Comparison of ENCODE assay signal across 11 mouse cellular contexts in genomic region chr11:4968376-4968775, GRCm38 (mm10). TPM values are rescaled to one million over a fixed set of nuclear protein-coding genes. Genes with fewer than 3 reads are reported as not detected.
DNase-seq lines count a peak whose midpoint lies in the region; ATAC-seq and TF ChIP-seq lines count a peak whose summit lies in the region.
"Had no signal": no experiment of that assay in that cellular context is flagged by ENCODE, and none has a peak within 500 bp of the region (broad histone marks: within the 10 kb centered on the region; RNA-seq: fewer than 3 reads in every experiment).

No protein-coding gene starts in this region.

- H3K4me3 ChIP-seq in lung, embryonic 16.5 days (ENCODE audit: low read length) = no peak overlapping the region
- H3K4me3 ChIP-seq in lung, adult 2 months (replicated peaks; ENCODE audit: extremely low read depth, low read depth, low read length) = no peak overlapping the region
- H3K4me3 ChIP-seq: erythroblast, embryonic 14.5 days; neural tube, embryonic 12.5 days had no signal

- TF ChIP-seq POLR2A in lung, adult 2 months (IDR thresholded peaks at IDR 0.05; ENCODE audit: borderline replicate concordance, extremely low read depth, low read depth, low read length) = no peak

- H3K4me1 ChIP-seq in lung, embryonic 16.5 days (replicated peaks; ENCODE audit: control insufficient read depth, insufficient read depth, low read length) = no peaks in the 10 kb centered on the region
- 0 out of 2 replicates have a peak, but pooled peaks cover under 1% of the 10 kb centered on the region for H3K4me1 ChIP-seq in lung, adult 2 months (ENCODE audit: control insufficient read depth, insufficient read depth, low read length)

- H3K4me2 ChIP-seq in lung, embryonic 16.5 days (ENCODE audit: low read depth, low read length) = no peak overlapping the region
- H3K4me2 ChIP-seq: neural tube, embryonic 12.5 days had no signal

- 0 out of 2 replicates have a peak overlapping the region, but pooled peaks have one; percentile 12 for H3K27ac ChIP-seq in lung, embryonic 16.5 days (ENCODE audit: low read length)
- H3K27ac ChIP-seq: neural tube, embryonic 12.5 days had no signal

- H3K9ac ChIP-seq in lung, embryonic 16.5 days (ENCODE audit: low read length) = no peak overlapping the region
- H3K9ac ChIP-seq: neural tube, embryonic 12.5 days had no signal

- H3K36me3 ChIP-seq in lung, embryonic 16.5 days (ENCODE audit: control insufficient read depth, insufficient read depth, low read length) = no peaks in the 10 kb centered on the region
- H3K36me3 ChIP-seq: neural tube, embryonic 12.5 days had no signal

- no peak for TF ChIP-seq CTCF in lung, adult 2 months (IDR thresholded peaks at IDR 0.05; ENCODE audit: insufficient read depth, low read length)

- DNase-seq in heart, postnatal 10 days = peak; percentile 43 to 53
- no peak for DNase-seq in heart, adult 9 months (ENCODE audit: low spot score in 2 of 2)
- DNase-seq in lung, adult 2 months = no peak
- DNase-seq in cerebellum, adult 18-20 months = peak; percentile 76
- DNase-seq in gastrocnemius, postnatal 14 days = peak; percentile 41
- no peak for DNase-seq in frontal cortex, postnatal 25 days (ENCODE audit: low spot score in 2 of 2)
- no peak for DNase-seq in frontal cortex, postnatal 10 days (ENCODE audit: low spot score in 2 of 2)

- no peak for ATAC-seq in lung, embryonic 16.5 days (ENCODE audit: low read depth)

- intact Hi-C loops in heart, postnatal 10 days (cut with DNase I) = no loop called here
- intact Hi-C loops in gastrocnemius, postnatal 14 days (cut with DNase I; ENCODE audit: low total_unique reads) = loop anchor here (5.0 kb wide), 1 partner anchor 46 kb away; no protein-coding TSS in a partner anchor

- H3K27me3 ChIP-seq in lung, embryonic 16.5 days (ENCODE audit: control insufficient read depth, insufficient read depth, low read depth, low read length) = no peaks in the 10 kb centered on the region
- H3K27me3 ChIP-seq: CH12.LX; neural tube, embryonic 12.5 days had no signal

- H3K9me3 ChIP-seq in lung, embryonic 16.5 days (ENCODE audit: control insufficient read depth, low read length) = no peaks in the 10 kb centered on the region
- H3K9me3 ChIP-seq: neural tube, embryonic 12.5 days had no signal

- 64% methylated on average over 10 of the region's 10 CpGs for WGBS in lung, embryonic 16.5 days
- 44% methylated on average over 10 of the region's 10 CpGs for WGBS in lung, adult 2 months

RNA-seq across cellular contexts. Expression of gene Ap1b1, which starts 18.2 kb away (rescaled TPM):
- 10 to 100 TPM; 46.8 to 50.9 TPM for total RNA-seq in heart, postnatal 10 days (2021)
- 46.0 and 48.3 TPM in 2 replicates for polyA plus RNA-seq in lung, embryonic 16.5 days (2015; fragmentation: Nextera tagmentation; extraction: Ambion mirVana)
- 53.9 and 76.0 TPM in 2 replicates for polyA plus RNA-seq in lung, adult 2 months (2012; rRNA removed)
- total RNA-seq in gastrocnemius, postnatal 14 days (2021) = 10 to 100 TPM; 31.6 to 41.1 TPM

RNA-seq across cellular contexts. Expression of gene Nefh, which starts 20.5 kb away (rescaled TPM):
- under 1 TPM in 1 of 2 experiments, not detected in 1; 0.07 TPM for total RNA-seq in heart, postnatal 10 days (2021)
- 0.26 TPM in 2 replicates for polyA plus RNA-seq in lung, embryonic 16.5 days (2015; fragmentation: Nextera tagmentation; extraction: Ambion mirVana)
- polyA plus RNA-seq in lung, adult 2 months (2012; rRNA removed) = 0.07 and 0.12 TPM in 2 replicates
- total RNA-seq in gastrocnemius, postnatal 14 days (2021) = under 1 TPM; 0.13 to 0.21 TPM
- total RNA-seq: CH12.LX had no signal

Comparison
In these comparisons a context has a peak if more than half of its experiments do, and no peak if none do; other contexts are left out.
1. DNase-seq: peak in heart, postnatal 10 days (2 of 2), cerebellum, adult 18-20 months (2 of 2) and gastrocnemius, postnatal 14 days (single experiment); none in heart, adult 9 months (0 of 2), lung, adult 2 months (single experiment), frontal cortex, postnatal 25 days (0 of 2) and frontal cortex, postnatal 10 days (0 of 2).